Mouse (Mus musculus) kidney, postnatal 0 days (tissue): Measurements from ENCODE around the gene Fam49a. TPM values are rescaled to one million over a fixed set of nuclear protein-coding genes. Genes with fewer than 3 reads are reported as not detected.

Experiments
- ATAC-seq: fragments of 200-750 bp; cut with Nextera tagmentation; replicated peaks from 2 replicates; pipeline ENCODE4 v1.8.0; 2017; ENCODE audit warnings: low read depth, moderate number of reproducible peaks, moderate TSS enrichment, moderate library complexity; ENCODE audit not compliant: low FRiP score
- DNase-seq: peaks from one replicate; pipeline ENCODE4 v3.0.0-alpha.2; 2016; ENCODE audit warnings: low spot score
- H3K27ac ChIP-seq: fragments of 300-500 bp; sonication (generic); 2 replicates; pipeline ENCODE4 v1.5.1; 2014; ENCODE audit warnings: mild to moderate bottlenecking
- H3K27me3 ChIP-seq: fragments of 300-500 bp; sonication (generic); 2 replicates; pipeline ENCODE4 v1.6.1; 2014; ENCODE audit warnings: low read length, mixed read lengths; ENCODE audit not compliant: insufficient read depth
- H3K36me3 ChIP-seq: fragments of 300-500 bp; sonication (generic); 2 replicates; pipeline ENCODE4 v1.6.1; 2014; ENCODE audit warnings: low read length, mixed read lengths; ENCODE audit not compliant: insufficient read depth
- H3K4me1 ChIP-seq: fragments of 300-500 bp; sonication (generic); replicated peaks from 2 replicates; pipeline ENCODE4 v1.6.1; 2014; ENCODE audit warnings: antibody characterized with exemption, low read length, mixed read lengths; ENCODE audit not compliant: insufficient read depth
- H3K4me2 ChIP-seq: fragments of 300-500 bp; sonication (generic); 2 replicates; pipeline ENCODE4 v1.6.1; 2014; ENCODE audit warnings: mild to moderate bottlenecking, low read length, moderate library complexity, mixed read lengths
- H3K4me3 ChIP-seq: fragments of 300-500 bp; sonication (generic); replicated peaks from 2 replicates; pipeline ENCODE4 v1.5.1; 2014; ENCODE audit warnings: low read depth, low read length
- H3K9ac ChIP-seq: fragments of 300-500 bp; sonication (generic); 2 replicates; pipeline ENCODE4 v1.6.1; 2014; ENCODE audit warnings: low read depth, low read length
- H3K9me3 ChIP-seq: fragments of 300-500 bp; sonication (generic); replicated peaks from 2 replicates; pipeline ENCODE4 v1.6.1; 2016; ENCODE audit warnings: low read length, inconsistent platforms, mixed read lengths
- CTCF ChIP-seq: IDR thresholded peaks from 2 replicates; pipeline ENCODE4 v1.5.1; 2016; ENCODE audit warnings: antibody characterized with exemption, low read depth, mild to moderate bottlenecking, moderate library complexity
- WGBS: fragments of 180-500 bp; shearing (Covaris S2); extraction: QIAGEN DNeasy Blood & Tissue Kit; methylation state at CpG from one replicate; pipeline ENCODE4 v1.1.7; 2014; 5-methylcytosine and 5-hydroxymethylcytosine counted together
- polyA plus RNA-seq: library from polyadenylated mRNA; unstranded; fragments of >200 nt; fragmentation: Nextera tagmentation; extraction: Ambion mirVana; gene quantifications from 2 replicates; pipeline ENCODE4 v1.2.1, GENCODE M21; 2015

Fam49a gene
- polyA plus RNA-seq, 1 experiment from 2014 or later = 5.6 TPM

GRCm38 (mm10) chr12:12349645-12350288 is 87.8 kb downstream of the Fam49a start:
- Histone ChIP-seq H3K36me3 (no peaks in the 10 kb centered on the region), H3K27me3 (no peaks in the 10 kb centered on the region), H3K27ac (no peak overlapping the region), H3K4me3 (no peak overlapping the region), H3K4me2 (no peak overlapping the region), H3K9me3 (no peaks in the 10 kb centered on the region), H3K4me1 (no peaks in the 10 kb centered on the region), H3K9ac (no peak overlapping the region)
- DNase-seq = no peak
- ATAC-seq = no peak
- TF ChIP-seq CTCF = peak; percentile 9; the same call in 1 of the 2 replicates
- WGBS = 78% methylated on average over 6 of the region's 6 CpGs

- Histone ChIP-seq H3K27me3 (no peaks in the 10 kb centered on the region), H3K4me1 (no peaks in the 10 kb centered on the region), H3K27ac (no peak overlapping the region), H3K9ac (no peak overlapping the region), H3K9me3 (no peaks in the 10 kb centered on the region), H3K4me3 (no peak overlapping the region), H3K4me2 (no peak overlapping the region), H3K36me3 (no peaks in the 10 kb centered on the region)
- ATAC-seq (no peak), DNase-seq (peak; percentile 21)
- 31% methylated on average over 11 of the region's 11 CpGs for WGBS
- no peak for TF ChIP-seq CTCF
Observed at GRCm38 (mm10) chr12:12351816-12352552, 90.0 kb downstream of the Fam49a start.

- Histone ChIP-seq H3K4me2 (no peak overlapping the region), H3K27ac (no peak overlapping the region), H3K9ac (no peak overlapping the region), H3K4me3 (no peak overlapping the region), H3K36me3 (no peaks in the 10 kb centered on the region), H3K9me3 (no peaks in the 10 kb centered on the region), H3K27me3 (no peaks in the 10 kb centered on the region), H3K4me1 (no peaks in the 10 kb centered on the region)
- 68% methylated on average over 10 of the region's 10 CpGs for WGBS
- DNase-seq (no peak), ATAC-seq (no peak)
- no peak for TF ChIP-seq CTCF
Observed at GRCm38 (mm10) chr12:12354115-12354653, 92.2 kb downstream of the Fam49a start.

GRCm38 (mm10) chr12:12356048-12356447 is 94.1 kb downstream of the Fam49a start:
- Histone ChIP-seq H3K36me3 (no peaks in the 10 kb centered on the region), H3K27ac (no peak overlapping the region), H3K4me3 (no peak overlapping the region), H3K4me1 (no peaks in the 10 kb centered on the region), H3K27me3 (no peaks in the 10 kb centered on the region), H3K9ac (no peak overlapping the region), H3K4me2 (no peak overlapping the region), H3K9me3 (no peaks in the 10 kb centered on the region)
- WGBS = 81% methylated on average over 9 of the region's 9 CpGs
- TF ChIP-seq CTCF = no peak
- DNase-seq (no peak), ATAC-seq (no peak)

- Histone ChIP-seq H3K27me3 (no peaks in the 10 kb centered on the region), H3K4me2 (no peak overlapping the region), H3K27ac (no peak overlapping the region), H3K9me3 (no peaks in the 10 kb centered on the region), H3K36me3 (no peaks in the 10 kb centered on the region), H3K4me1 (no peaks in the 10 kb centered on the region), H3K4me3 (no peak overlapping the region), H3K9ac (no peak overlapping the region)
- no peak for DNase-seq
- TF ChIP-seq CTCF = no peak
- WGBS = 50% methylated on average over 1 of the region's 1 CpGs
- no peak for ATAC-seq
Observed at GRCm38 (mm10) chr12:12356463-12356862, 94.5 kb downstream of the Fam49a start.

GRCm38 (mm10) chr12:12356946-12357345 is 95.0 kb downstream of the Fam49a start:
- H3K4me2 ChIP-seq = no peak overlapping the region
- DNase-seq (no peak), ATAC-seq (no peak)
- 0 out of 2 replicates have a peak, but pooled peaks cover under 1% of the 10 kb centered on the region for H3K36me3 ChIP-seq
- no peaks in the 10 kb centered on the region for H3K9me3 ChIP-seq
- no peaks in the 10 kb centered on the region for H3K27me3 ChIP-seq
- H3K4me3 ChIP-seq = no peak overlapping the region
- 62% methylated on average over 5 of the region's 5 CpGs for WGBS
- TF ChIP-seq CTCF = no peak
- no peaks in the 10 kb centered on the region for H3K4me1 ChIP-seq
- no peak overlapping the region for H3K27ac ChIP-seq
- H3K9ac ChIP-seq = no peak overlapping the region
